ENCODE assay signal across 8 mouse cellular contexts in genomic region chr9:110084201-110084964, GRCm38 (mm10). TPM values are rescaled to one million over a fixed set of nuclear protein-coding genes. Genes with fewer than 3 reads are reported as not detected.
DNase-seq lines count a peak whose midpoint lies in the region; ATAC-seq and TF ChIP-seq lines count a peak whose summit lies in the region.
"Had no signal": no experiment of that assay in that cellular context is flagged by ENCODE, and none has a peak within 500 bp of the region (broad histone marks: within the 10 kb centered on the region; RNA-seq: fewer than 3 reads in every experiment).

No protein-coding gene starts in this region.

- H3K9me3 ChIP-seq in kidney, postnatal 0 days (replicated peaks; ENCODE audit: low read length) = no peaks in the 10 kb centered on the region
- H3K9me3 ChIP-seq in limb, embryonic 14.5 days (ENCODE audit: control insufficient read depth, low read length) = no peaks in the 10 kb centered on the region
- H3K9me3 ChIP-seq: midbrain, embryonic 10.5 days had no signal

- peak; percentile 21 for DNase-seq in kidney, postnatal 0 days (ENCODE audit: low spot score)
- no peak for DNase-seq in kidney, adult 11 months
- peak; percentile 76 for DNase-seq in MN1 (ENCODE audit: low spot score)
- peak; percentile 21 for DNase-seq in limb, embryonic 14.5 days (ENCODE audit: low spot score)
- no peak for DNase-seq in spleen, postnatal 4 days (ENCODE audit: low spot score in 2 of 2)

- H3K4me3 ChIP-seq in kidney, postnatal 0 days (replicated peaks; ENCODE audit: low read depth, low read length) = no peak overlapping the region
- H3K4me3 ChIP-seq in cortical plate, adult 2 months (ENCODE audit: insufficient read depth, low read length) = no peak overlapping the region
- H3K4me3 ChIP-seq in limb, embryonic 14.5 days (replicated peaks; ENCODE audit: low read length) = no peak overlapping the region
- H3K4me3 ChIP-seq: midbrain, embryonic 10.5 days had no signal

- peaks cover 85% of the 10 kb centered on the region for H3K36me3 ChIP-seq in kidney, postnatal 0 days (ENCODE audit: insufficient read depth, low read length)
- H3K36me3 ChIP-seq in limb, embryonic 14.5 days (ENCODE audit: control insufficient read depth, insufficient read depth, low read length) = peaks cover 80% of the 10 kb centered on the region

- H3K27me3 ChIP-seq in kidney, postnatal 0 days (ENCODE audit: insufficient read depth, low read length) = no peaks in the 10 kb centered on the region
- H3K27me3 ChIP-seq in limb, embryonic 14.5 days (ENCODE audit: control insufficient read depth, insufficient read depth, low read length) = no peaks in the 10 kb centered on the region

- 75% methylated on average over 25 of the region's 25 CpGs for WGBS in kidney, postnatal 0 days
- 92% methylated on average over 25 of the region's 25 CpGs for whole genome bisulfite sequencing in limb, embryonic 14.5 days

- H3K4me1 ChIP-seq in kidney, postnatal 0 days (replicated peaks; ENCODE audit: insufficient read depth, low read length) = no peaks in the 10 kb centered on the region
- no peaks in the 10 kb centered on the region for H3K4me1 ChIP-seq in cortical plate, adult 2 months (ENCODE audit: control insufficient read depth, insufficient read depth, low read length)
- no peaks in the 10 kb centered on the region for H3K4me1 ChIP-seq in limb, embryonic 14.5 days (ENCODE audit: control insufficient read depth, insufficient read depth, low read length)
- H3K4me1 ChIP-seq: midbrain, embryonic 10.5 days had no signal

- no peak overlapping the region for H3K9ac ChIP-seq in kidney, postnatal 0 days (ENCODE audit: low read depth, low read length)
- no peak overlapping the region for H3K9ac ChIP-seq in limb, embryonic 14.5 days (ENCODE audit: low read depth, low read length, severe bottlenecking)

- H3K4me2 ChIP-seq in kidney, postnatal 0 days (ENCODE audit: low read length) = no peak overlapping the region
- H3K4me2 ChIP-seq in limb, embryonic 14.5 days (replicated peaks; ENCODE audit: low read depth, low read length, severe bottlenecking) = no peak overlapping the region

- ATAC-seq in kidney, postnatal 0 days (replicated peaks; ENCODE audit: low FRiP score, low read depth) = no peak
- ATAC-seq in limb, embryonic 14.5 days (ENCODE audit: low FRiP score, low read depth) = peak; percentile 48
- ATAC-seq in megakaryocyte progenitor cell, adult 5-6 weeks (replicated peaks; ENCODE audit: poor library complexity) = no peak

- no peak for TF ChIP-seq CTCF in kidney, postnatal 0 days (IDR thresholded peaks at IDR 0.05; ENCODE audit: low read depth)
- no peak for TF ChIP-seq CTCF in cortical plate, adult 2 months (IDR thresholded peaks at IDR 0.05; ENCODE audit: extremely low read depth, insufficient read depth, low read length)

- no peak overlapping the region for H3K27ac ChIP-seq in kidney, postnatal 0 days
- H3K27ac ChIP-seq in cortical plate, adult 2 months (ENCODE audit: insufficient read depth, low read length) = no peak overlapping the region
- H3K27ac ChIP-seq in limb, embryonic 14.5 days (replicated peaks; ENCODE audit: low read depth, low read length) = no peak overlapping the region
- H3K27ac ChIP-seq: midbrain, embryonic 10.5 days had no signal

- TF ChIP-seq POLR2A in cortical plate, adult 2 months (IDR thresholded peaks at IDR 0.05; ENCODE audit: extremely low read depth, insufficient read depth, low read length) = 0 out of 2 replicates have a peak, but pooled peaks have one; percentile 18
- TF ChIP-seq POLR2A in limb, embryonic 14.5 days (IDR thresholded peaks at IDR 0.05; ENCODE audit: borderline replicate concordance, extremely low read depth, insufficient read depth, insufficient read length) = no peak

RNA-seq across cellular contexts. Expression of gene Smarcc1, which starts 33.1 kb away (rescaled TPM):
- 58.1 and 63.8 TPM in 2 replicates for polyA plus RNA-seq in kidney, postnatal 0 days (2015; fragmentation: Nextera tagmentation; extraction: Ambion mirVana)
- 30.7 and 31.9 TPM in 2 replicates for polyA plus RNA-seq in cortical plate, adult 2 months (2012; rRNA removed)
- polyA plus RNA-seq in limb, embryonic 14.5 days (2012; rRNA removed) = 67.2 and 72.8 TPM in 2 replicates
- 132 and 144 TPM in 2 replicates for polyA plus RNA-seq in limb, embryonic 14.5 days (2014; fragmentation: Nextera tagmentation; extraction: Ambion mirVana)
- 113 and 117 TPM in 2 replicates for total RNA-seq in megakaryocyte progenitor cell, adult 5-6 weeks (2015)
- total RNA-seq in megakaryocyte progenitor cell, adult 5-6 weeks (2017) = 62.3 and 78.3 TPM in 2 replicates

RNA-seq across cellular contexts. Expression of gene Dhx30, which starts 33.2 kb away (rescaled TPM):
- polyA plus RNA-seq in kidney, postnatal 0 days (2015; fragmentation: Nextera tagmentation; extraction: Ambion mirVana) = 86.5 and 88.9 TPM in 2 replicates
- 144 and 166 TPM in 2 replicates for polyA plus RNA-seq in cortical plate, adult 2 months (2012; rRNA removed)
- polyA plus RNA-seq in limb, embryonic 14.5 days (2012; rRNA removed) = 121 and 132 TPM in 2 replicates
- polyA plus RNA-seq in limb, embryonic 14.5 days (2014; fragmentation: Nextera tagmentation; extraction: Ambion mirVana) = 120 and 135 TPM in 2 replicates
- 56.3 and 69.5 TPM in 2 replicates for total RNA-seq in megakaryocyte progenitor cell, adult 5-6 weeks (2015)
- 45.0 and 69.6 TPM in 2 replicates for total RNA-seq in megakaryocyte progenitor cell, adult 5-6 weeks (2017)

Comparison
In these comparisons a context has a peak if more than half of its experiments do, and no peak if none do; other contexts are left out.
1. DNase-seq: peak in kidney, postnatal 0 days (single experiment), MN1 (single experiment) and limb, embryonic 14.5 days (single experiment); none in kidney, adult 11 months (single experiment) and spleen, postnatal 4 days (0 of 2).